Mouse (Mus musculus) hindbrain, embryonic 10.5 days (tissue): ENCODE results near the gene 1700011L22Rik. TPM values are rescaled to one million over a fixed set of nuclear protein-coding genes. Genes with fewer than 3 reads are reported as not detected.
A peak's percentile ranks its signal among the peaks of the same experiment; 100 is the strongest.

Source experiments
- DNase-seq: peaks from one replicate; pipeline ENCODE4 v3.0.0-alpha.2; 2017; ENCODE audit warnings: low spot score
- H3K27ac ChIP-seq: fragments of 300-500 bp; sonication (generic); 2 replicates; pipeline ENCODE4 v1.5.1; 2016; ENCODE audit warnings: mild to moderate bottlenecking, moderate library complexity
- H3K27me3 ChIP-seq: fragments of 300-500 bp; sonication (generic); 2 replicates; pipeline ENCODE4 v1.6.1; 2016; ENCODE audit warnings: mild to moderate bottlenecking; ENCODE audit not compliant: poor library complexity, insufficient read depth, severe bottlenecking
- H3K36me3 ChIP-seq: fragments of 300-500 bp; sonication (generic); 2 replicates; pipeline ENCODE4 v1.6.1; 2016; ENCODE audit warnings: mild to moderate bottlenecking, moderate library complexity
- H3K4me1 ChIP-seq: fragments of 300-500 bp; sonication (generic); replicated peaks from 2 replicates; pipeline ENCODE4 v1.6.1; 2016; ENCODE audit warnings: mild to moderate bottlenecking
- H3K4me3 ChIP-seq: fragments of 300-500 bp; sonication (generic); 2 replicates; pipeline ENCODE4 v1.5.1; 2016; ENCODE audit warnings: mild to moderate bottlenecking, moderate library complexity
- H3K9me3 ChIP-seq: fragments of 300-500 bp; sonication (generic); 2 replicates; pipeline ENCODE4 v1.6.1; 2016; ENCODE audit warnings: mild to moderate bottlenecking, moderate library complexity
- WGBS: fragments of 180-500 bp; shearing (Covaris S2); methylation state at CpG from one replicate; pipeline ENCODE4 v1.1.7; 2016; 5-methylcytosine and 5-hydroxymethylcytosine counted together
- polyA plus RNA-seq: library from polyadenylated mRNA; unstranded; fragments of >200 nt; fragmentation: Nextera tagmentation; extraction: Ambion mirVana; gene quantifications from 2 replicates; pipeline ENCODE4 v1.2.1, GENCODE M21; 2016

1700011L22Rik gene
- polyA plus RNA-seq, 1 experiment from 2014 or later, result not detected

- H3K4me1 ChIP-seq, result 0 out of 2 replicates have a peak, but pooled peaks cover 9% of the 10 kb centered on the region
- H3K27me3 ChIP-seq, result no peaks in the 10 kb centered on the region
- no peak for DNase-seq
- H3K36me3 ChIP-seq, result no peaks in the 10 kb centered on the region
- 53% methylated on average over 3 of the region's 3 CpGs for WGBS
- no peak overlapping the region for H3K27ac ChIP-seq
- H3K9me3 ChIP-seq, result no peaks in the 10 kb centered on the region
- no peak overlapping the region for H3K4me3 ChIP-seq
These were observed 49.7 kb downstream of the 1700011L22Rik start for GRCm38 (mm10) chr8:79198675-79199074.

- Histone ChIP-seq H3K27ac (no peak overlapping the region), H3K27me3 (no peaks in the 10 kb centered on the region), H3K9me3 (no peaks in the 10 kb centered on the region), H3K4me1 (0 out of 2 replicates have a peak, but pooled peaks cover 5% of the 10 kb centered on the region), H3K4me3 (no peak overlapping the region), H3K36me3 (peaks cover 13% of the 10 kb centered on the region)
- DNase-seq, result no peak
- 74% methylated on average over 4 of the region's 4 CpGs for WGBS
These were observed 51.9 kb downstream of the 1700011L22Rik start for GRCm38 (mm10) chr8:79196481-79196880.

- no peak overlapping the region for H3K4me3 ChIP-seq
- no peaks in the 10 kb centered on the region for H3K9me3 ChIP-seq
- peaks cover 77% of the 10 kb centered on the region for H3K36me3 ChIP-seq
- WGBS, result 92% methylated on average over 10 of the region's 10 CpGs
- DNase-seq, result no peak
- no peaks in the 10 kb centered on the region for H3K27me3 ChIP-seq
- no peak overlapping the region for H3K27ac ChIP-seq
- H3K4me1 ChIP-seq, result no peaks in the 10 kb centered on the region
These were observed 58.3 kb downstream of the 1700011L22Rik start for GRCm38 (mm10) chr8:79190071-79190470.

GRCm38 (mm10) chr8:79185488-79185887 is 62.9 kb downstream of the 1700011L22Rik start:
- no peak for DNase-seq
- Histone ChIP-seq H3K4me1 (no peaks in the 10 kb centered on the region), H3K27me3 (no peaks in the 10 kb centered on the region), H3K36me3 (peaks cover 100% of the 10 kb centered on the region), H3K4me3 (no peak overlapping the region), H3K9me3 (no peaks in the 10 kb centered on the region), H3K27ac (no peak overlapping the region)
- WGBS, result 83% methylated on average over 7 of the region's 7 CpGs

- Histone ChIP-seq H3K9me3 (no peaks in the 10 kb centered on the region), H3K27me3 (no peaks in the 10 kb centered on the region), H3K36me3 (peaks cover 83% of the 10 kb centered on the region), H3K27ac (no peak overlapping the region), H3K4me3 (no peak overlapping the region), H3K4me1 (peaks cover 10% of the 10 kb centered on the region)
- 91% methylated on average over 6 of the region's 6 CpGs for WGBS
- DNase-seq, result no peak
These were observed 68.7 kb downstream of the 1700011L22Rik start for GRCm38 (mm10) chr8:79179678-79180077.

GRCm38 (mm10) chr8:79175991-79176390 is 72.4 kb downstream of the 1700011L22Rik start:
- no peaks in the 10 kb centered on the region for H3K27me3 ChIP-seq
- H3K4me3 ChIP-seq, result no peak overlapping the region
- H3K27ac ChIP-seq, result no peak overlapping the region
- DNase-seq, result no peak
- peaks cover 46% of the 10 kb centered on the region for H3K36me3 ChIP-seq
- WGBS, result 73% methylated on average over 4 of the region's 4 CpGs
- H3K9me3 ChIP-seq, result no peaks in the 10 kb centered on the region
- peaks cover 20% of the 10 kb centered on the region for H3K4me1 ChIP-seq

GRCm38 (mm10) chr8:79173606-79174005 is 74.8 kb downstream of the 1700011L22Rik start:
- H3K27ac ChIP-seq, result peak overlapping the region; percentile 8; the same call in 1 of the 2 replicates
- no peaks in the 10 kb centered on the region for H3K9me3 ChIP-seq
- no peak overlapping the region for H3K4me3 ChIP-seq
- H3K4me1 ChIP-seq, result peaks cover 27% of the 10 kb centered on the region
- peaks cover 27% of the 10 kb centered on the region for H3K36me3 ChIP-seq
- no peaks in the 10 kb centered on the region for H3K27me3 ChIP-seq
- DNase-seq, result no peak
- 66% methylated on average over 4 of the region's 4 CpGs for WGBS

GRCm38 (mm10) chr8:79165276-79165675 is 83.1 kb downstream of the 1700011L22Rik start:
- Histone ChIP-seq H3K27ac (no peak overlapping the region), H3K27me3 (no peaks in the 10 kb centered on the region), H3K36me3 (peaks cover 21% of the 10 kb centered on the region), H3K9me3 (no peaks in the 10 kb centered on the region), H3K4me3 (no peak overlapping the region), H3K4me1 (peaks cover 9% of the 10 kb centered on the region)
- no peak for DNase-seq
- 83% methylated on average over 3 of the region's 3 CpGs for WGBS

- Histone ChIP-seq H3K4me1 (peaks cover 3% of the 10 kb centered on the region; the same call in 1 of the 2 replicates), H3K9me3 (no peaks in the 10 kb centered on the region), H3K36me3 (peaks cover 23% of the 10 kb centered on the region), H3K27me3 (no peaks in the 10 kb centered on the region), H3K4me3 (no peak overlapping the region), H3K27ac (no peak overlapping the region)
- 86% methylated on average over 1 of the region's 1 CpGs for WGBS
- DNase-seq, result no peak
These were observed 84.0 kb downstream of the 1700011L22Rik start for GRCm38 (mm10) chr8:79164336-79164735.

GRCm38 (mm10) chr8:79162533-79163308 is 85.6 kb downstream of the 1700011L22Rik start:
- no peak for DNase-seq
- peaks cover 38% of the 10 kb centered on the region for H3K36me3 ChIP-seq
- H3K9me3 ChIP-seq, result no peaks in the 10 kb centered on the region
- WGBS, result 84% methylated on average over 10 of the region's 10 CpGs
- H3K4me1 ChIP-seq, result peaks cover 3% of the 10 kb centered on the region; the same call in 1 of the 2 replicates
- H3K4me3 ChIP-seq, result no peak overlapping the region
- H3K27ac ChIP-seq, result no peak overlapping the region
- H3K27me3 ChIP-seq, result no peaks in the 10 kb centered on the region

- H3K4me3 ChIP-seq, result no peak overlapping the region
- WGBS, result 92% methylated on average over 4 of the region's 4 CpGs
- H3K27me3 ChIP-seq, result no peaks in the 10 kb centered on the region
- peaks cover 4% of the 10 kb centered on the region; the same call in 1 of the 2 replicates for H3K4me1 ChIP-seq
- no peak for DNase-seq
- H3K36me3 ChIP-seq, result peaks cover 51% of the 10 kb centered on the region
- no peak overlapping the region for H3K27ac ChIP-seq
- no peaks in the 10 kb centered on the region for H3K9me3 ChIP-seq
These were observed 87.1 kb downstream of the 1700011L22Rik start for GRCm38 (mm10) chr8:79161172-79161778.
